Mouse (Mus musculus) heart, embryonic 16.5 days (tissue): ENCODE results near the gene Slc27a1. TPM values are rescaled to one million over a fixed set of nuclear protein-coding genes. Genes with fewer than 3 reads are reported as not detected.
A peak's percentile ranks its signal among the peaks of the same experiment; 100 is the strongest.

Experiments
- ATAC-seq: fragments of 200-750 bp; cut with Nextera tagmentation; replicated peaks from 2 replicates; pipeline ENCODE4 v1.8.0; 2017; ENCODE audit warnings: moderate number of reproducible peaks; ENCODE audit not compliant: insufficient read depth, low FRiP score; ENCODE audit errors: extremely low read depth
- H3K27ac ChIP-seq: fragments of 300-500 bp; sonication (generic); 2 replicates; pipeline ENCODE4 v1.5.1; 2014; ENCODE audit warnings: mild to moderate bottlenecking, low read length, control low read depth, moderate library complexity
- H3K27me3 ChIP-seq: fragments of 300-500 bp; sonication (generic); 2 replicates; pipeline ENCODE4 v1.6.1; 2014; ENCODE audit warnings: low read length, mixed read lengths; ENCODE audit not compliant: control insufficient read depth, insufficient read depth
- H3K36me3 ChIP-seq: fragments of 300-500 bp; sonication (generic); 2 replicates; pipeline ENCODE4 v1.6.1; 2014; ENCODE audit not compliant: control insufficient read depth, insufficient read depth
- H3K4me1 ChIP-seq: fragments of 300-500 bp; sonication (generic); 2 replicates; pipeline ENCODE4 v1.6.1; 2014; ENCODE audit warnings: low read length, mixed read lengths; ENCODE audit not compliant: control insufficient read depth, insufficient read depth
- H3K4me2 ChIP-seq: fragments of 300-500 bp; sonication (generic); 2 replicates; pipeline ENCODE4 v1.6.1; 2014; ENCODE audit warnings: low read depth, mild to moderate bottlenecking, control low read depth, low read length
- H3K4me3 ChIP-seq: fragments of 300-500 bp; sonication (generic); 2 replicates; pipeline ENCODE4 v1.5.1; 2014; ENCODE audit warnings: mild to moderate bottlenecking, control low read depth, low read length
- H3K9ac ChIP-seq: fragments of 300-500 bp; sonication (generic); 2 replicates; pipeline ENCODE4 v1.6.1; 2014; ENCODE audit warnings: low read length, control low read depth
- H3K9me3 ChIP-seq: fragments of 300-500 bp; sonication (generic); replicated peaks from 2 replicates; pipeline ENCODE4 v1.6.1; 2016; ENCODE audit warnings: low read length; ENCODE audit not compliant: control insufficient read depth
- WGBS: fragments of 180-500 bp; shearing (Covaris S2); extraction: QIAGEN DNeasy Blood & Tissue Kit; methylation state at CpG from one replicate; pipeline ENCODE4 v1.1.7; 2014; 5-methylcytosine and 5-hydroxymethylcytosine counted together
- microRNA-seq: library from miRNA; unstranded; fragments of <30 nt; microRNA quantifications from one replicate; pipeline ENCODE4, GENCODE M21; 2017
- polyA plus RNA-seq: library from polyadenylated mRNA; unstranded; fragments of >200 nt; fragmentation: Nextera tagmentation; extraction: Ambion mirVana; gene quantifications from 2 replicates; pipeline ENCODE4 v1.2.1, GENCODE M21; 2015

The Slc27a1 gene
- polyA plus RNA-seq, 1 experiment from 2014 or later: 26.2 TPM

DNA sequence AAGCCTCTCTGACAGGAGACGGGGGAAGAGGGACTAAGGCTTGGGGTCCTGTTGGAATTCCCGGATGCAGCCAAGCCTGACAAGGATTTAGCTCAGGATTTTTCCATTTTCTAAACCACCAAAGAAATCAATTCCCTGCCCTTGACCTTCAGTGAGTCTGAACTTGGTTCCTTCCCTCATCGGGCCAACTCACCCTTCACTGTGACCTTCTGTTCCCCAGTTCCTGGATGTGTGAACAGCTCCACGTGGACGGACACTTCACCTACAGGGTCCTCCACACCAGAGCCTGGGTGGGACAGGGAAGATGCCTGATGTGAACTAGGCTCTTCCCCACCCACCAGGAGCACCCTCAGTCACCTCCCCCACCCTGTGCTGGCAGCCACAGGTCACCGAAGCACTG lies 62.1 kb downstream of the Slc27a1 start:
- H3K4me3 ChIP-seq: no peak overlapping the region
- no peak overlapping the region for H3K4me2 ChIP-seq
- H3K9me3 ChIP-seq: peaks cover 9% of the 10 kb centered on the region
- H3K36me3 ChIP-seq: peaks cover under 1% of the 10 kb centered on the region; the same call in 1 of the 2 replicates
- H3K9ac ChIP-seq: no peak overlapping the region
- no peak overlapping the region for H3K27ac ChIP-seq
- no peak for ATAC-seq
- 75% methylated on average over 6 of the region's 6 CpGs for WGBS
- peaks cover 19% of the 10 kb centered on the region for H3K4me1 ChIP-seq
- H3K27me3 ChIP-seq: peaks cover 22% of the 10 kb centered on the region

DNA sequence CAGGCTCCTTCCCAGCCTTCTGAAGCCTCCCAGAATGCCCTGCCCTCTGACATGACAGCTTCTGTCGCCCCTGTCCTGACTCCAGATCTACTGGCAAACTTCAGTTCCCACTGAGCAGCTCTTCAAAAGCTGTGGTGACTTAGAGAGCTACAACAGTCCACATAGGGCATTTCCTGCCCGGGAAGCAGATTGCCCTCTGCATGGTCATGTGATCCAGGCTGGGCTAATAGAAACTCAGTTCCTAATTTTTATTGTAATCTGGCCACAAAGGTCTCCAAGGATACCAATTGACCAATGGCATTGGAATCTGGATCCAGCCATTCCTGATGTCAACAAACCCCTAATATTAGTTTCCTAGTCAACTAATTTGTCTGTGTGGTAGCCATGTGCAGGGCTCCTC lies 63.2 kb downstream of the Slc27a1 start:
- 69% methylated on average over 2 of the region's 2 CpGs for WGBS
- Histone ChIP-seq H3K4me1 (peaks cover 19% of the 10 kb centered on the region), H3K4me2 (no peak overlapping the region), H3K4me3 (no peak overlapping the region), H3K36me3 (no peaks in the 10 kb centered on the region), H3K9me3 (peaks cover 9% of the 10 kb centered on the region), H3K9ac (no peak overlapping the region), H3K27ac (no peak overlapping the region), H3K27me3 (peaks cover 22% of the 10 kb centered on the region)
- ATAC-seq: no peak

DNA sequence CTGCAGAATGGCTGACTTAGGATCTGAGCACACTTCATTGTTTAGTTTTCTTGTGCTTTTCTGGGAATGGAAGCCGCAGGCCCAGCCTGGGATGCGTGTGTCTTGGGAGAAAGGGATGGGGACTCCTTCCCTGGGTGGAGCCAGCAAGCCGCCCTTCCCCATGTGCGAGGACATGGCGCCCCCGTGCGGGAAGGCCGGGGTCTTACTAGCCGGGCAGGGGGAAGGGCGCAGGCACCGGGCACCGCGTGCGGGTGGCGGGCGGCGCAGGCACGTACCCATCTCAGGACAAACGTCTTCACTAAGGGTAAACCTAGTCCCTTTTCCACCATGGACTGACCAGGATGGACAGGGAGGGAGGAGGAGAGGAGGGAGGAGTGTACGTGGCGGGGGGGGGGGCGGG lies 64.5 kb downstream of the Slc27a1 start:
- Histone ChIP-seq H3K4me3 (no peak overlapping the region), H3K9me3 (peaks cover 9% of the 10 kb centered on the region), H3K4me2 (no peak overlapping the region), H3K9ac (no peak overlapping the region), H3K4me1 (peaks cover 16% of the 10 kb centered on the region), H3K27me3 (peaks cover 22% of the 10 kb centered on the region), H3K36me3 (no peaks in the 10 kb centered on the region), H3K27ac (no peak overlapping the region)
- ATAC-seq: no peak
- WGBS: 11% methylated on average over 19 of the region's 22 CpGs

GRCm38 (mm10) chr8:71633981-71634667 lies 65.4 kb downstream of the Slc27a1 start:
- WGBS: 3% methylated on average over 26 of the region's 26 CpGs
- H3K4me3 ChIP-seq: peak overlapping the region; percentile 23
- H3K27ac ChIP-seq: no peak overlapping the region
- peak overlapping the region; percentile 44 for H3K4me2 ChIP-seq
- H3K4me1 ChIP-seq: peaks cover 9% of the 10 kb centered on the region
- H3K27me3 ChIP-seq: peaks cover 22% of the 10 kb centered on the region
- ATAC-seq: no peak; the same call in 1 of the 2 replicates
- no peaks in the 10 kb centered on the region for H3K36me3 ChIP-seq
- no peak overlapping the region for H3K9ac ChIP-seq
- peaks cover 9% of the 10 kb centered on the region for H3K9me3 ChIP-seq

Small RNA genes within 50 kb of the gene (microRNA-seq; reads per million reads assigned to microRNA genes)
- gene Mir6769b: not detected

Other genes starting within 250 kb of the Slc27a1 start
- 77.2 and 82.0 TPM in 2 replicates for gene Use1, start 202.0 kb upstream of the Slc27a1 start, polyA plus RNA-seq
- gene Ocel1, start 197.6 kb upstream of the Slc27a1 start, polyA plus RNA-seq: 5.7 and 6.2 TPM in 2 replicates
- 38.1 and 43.0 TPM in 2 replicates for gene Nr2f6, start 186.9 kb upstream of the Slc27a1 start, polyA plus RNA-seq
- 20.6 and 24.4 TPM in 2 replicates for gene Ushbp1, start 173.1 kb upstream of the Slc27a1 start, polyA plus RNA-seq
- gene Babam1, start 172.0 kb upstream of the Slc27a1 start, polyA plus RNA-seq: 86.4 and 88.8 TPM in 2 replicates
- 32.9 and 33.8 TPM in 2 replicates for gene Ankle1, start 162.9 kb upstream of the Slc27a1 start, polyA plus RNA-seq
- gene Abhd8, start 105.2 kb upstream of the Slc27a1 start, polyA plus RNA-seq: 41.7 and 48.7 TPM in 2 replicates
- gene Mrpl34, start 103.9 kb upstream of the Slc27a1 start, polyA plus RNA-seq: 175 and 192 TPM in 2 replicates
- 78.2 and 83.7 TPM in 2 replicates for gene Dda1, start 99.7 kb upstream of the Slc27a1 start, polyA plus RNA-seq
- gene Ano8, start 82.9 kb upstream of the Slc27a1 start, polyA plus RNA-seq: 0.37 and 0.76 TPM in 2 replicates
- 12.3 and 12.5 TPM in 2 replicates for gene Gtpbp3, start 80.8 kb upstream of the Slc27a1 start, polyA plus RNA-seq
- gene Plvap, start 57.1 kb upstream of the Slc27a1 start, polyA plus RNA-seq: 86.4 and 106 TPM in 2 replicates
- gene Ccdc194, start 43.2 kb upstream of the Slc27a1 start, polyA plus RNA-seq: 0.29 and 0.54 TPM in 2 replicates
- 36.6 and 46.5 TPM in 2 replicates for gene Bst2, start 31.4 kb upstream of the Slc27a1 start, polyA plus RNA-seq
- 60.3 and 65.8 TPM in 2 replicates for gene Mvb12a, start 26.0 kb upstream of the Slc27a1 start, polyA plus RNA-seq
- gene Tmem221, start 10.0 kb upstream of the Slc27a1 start, polyA plus RNA-seq: 0.99 and 1.4 TPM in 2 replicates
- gene Nxnl1, start 2.3 kb upstream of the Slc27a1 start, polyA plus RNA-seq: 0.06 and 0.18 TPM in 2 replicates
- gene Pgls, start 23.3 kb downstream of the Slc27a1 start, polyA plus RNA-seq: 188 and 205 TPM in 2 replicates
- gene Fam129c, start 28.8 kb downstream of the Slc27a1 start, polyA plus RNA-seq: 3.9 and 4.4 TPM in 2 replicates
- gene Colgalt1, start 42.1 kb downstream of the Slc27a1 start, polyA plus RNA-seq: 54.4 and 56.0 TPM in 2 replicates
- gene Unc13a, start 102.9 kb downstream of the Slc27a1 start, polyA plus RNA-seq: 0.47 and 0.72 TPM in 2 replicates
- gene Jak3, start 107.4 kb downstream of the Slc27a1 start, polyA plus RNA-seq: 9.9 and 11.3 TPM in 2 replicates
- gene Insl3, start 120.3 kb downstream of the Slc27a1 start, polyA plus RNA-seq: 2.1 and 3.4 TPM in 2 replicates
- 4.0 and 4.3 TPM in 2 replicates for gene B3gnt3, start 132.9 kb downstream of the Slc27a1 start, polyA plus RNA-seq
- 7.6 and 20.4 TPM in 2 replicates for gene Fcho1, start 156.8 kb downstream of the Slc27a1 start, polyA plus RNA-seq